Mouse (Mus musculus): Measurements from ENCODE around the gene Slc25a13.

Gene Slc25a13

GRCm38 (mm10) chr6:6216507-6217285 is at the start of gene Slc25a13:
Slc25a13 (minus strand) TSS chr6:6217173.
- DNase-seq, result peak; percentile 89 to 90

- DNase-seq, result no peak
Measured at GRCm38 (mm10) chr6:6265761-6266160, 48.8 kb upstream of the Slc25a13 start.

DNA sequence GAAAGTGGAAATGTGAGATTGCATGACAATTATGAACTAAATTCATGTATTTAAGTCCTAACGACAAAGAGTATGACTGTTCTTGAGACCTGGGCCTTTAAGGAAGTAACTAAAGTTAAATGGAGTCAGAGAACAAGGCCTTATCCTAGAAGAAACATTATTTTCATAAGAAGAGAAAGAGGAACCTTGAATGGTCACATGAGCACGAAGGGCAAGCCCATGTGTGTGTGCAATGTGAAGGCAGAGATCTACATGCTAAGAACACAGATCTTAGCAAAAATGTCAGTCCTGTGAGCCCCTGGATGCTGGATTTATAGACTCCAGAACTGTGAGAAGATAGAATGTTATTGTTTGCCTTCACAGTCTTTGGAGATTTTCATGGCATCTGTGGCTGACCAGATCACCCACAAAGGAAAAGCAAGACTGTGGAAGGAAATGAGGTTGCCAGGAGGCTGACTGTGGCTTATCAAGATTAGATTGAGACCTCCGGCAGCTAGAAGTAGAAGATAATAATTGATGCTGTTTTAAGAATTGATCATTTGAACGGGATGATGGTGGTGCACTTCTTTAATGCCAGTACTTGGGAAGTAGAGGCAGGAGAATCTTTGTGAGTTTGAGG is 46.4 kb upstream of the Slc25a13 start:
- DNase-seq, result no peak

DNA sequence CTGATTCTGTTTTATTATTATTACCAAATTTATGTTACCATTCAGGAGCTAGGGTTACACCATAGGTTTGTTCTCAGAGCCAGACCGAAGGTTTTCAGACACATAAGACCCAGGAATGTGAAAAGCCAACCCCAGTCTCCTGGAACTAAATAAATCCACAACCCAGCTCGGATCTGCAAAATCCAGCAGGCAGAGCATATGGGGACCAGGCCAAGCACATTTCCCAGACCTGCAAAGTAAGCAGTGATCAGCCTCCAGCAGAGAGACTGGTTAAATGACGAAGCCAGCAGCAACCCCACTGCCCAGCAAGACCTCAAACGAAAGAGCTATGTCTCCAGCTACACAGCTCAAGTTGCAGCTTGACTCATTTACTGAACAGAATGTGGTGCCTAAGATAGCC is 43.9 kb upstream of the Slc25a13 start:
- no peak for DNase-seq

DNA sequence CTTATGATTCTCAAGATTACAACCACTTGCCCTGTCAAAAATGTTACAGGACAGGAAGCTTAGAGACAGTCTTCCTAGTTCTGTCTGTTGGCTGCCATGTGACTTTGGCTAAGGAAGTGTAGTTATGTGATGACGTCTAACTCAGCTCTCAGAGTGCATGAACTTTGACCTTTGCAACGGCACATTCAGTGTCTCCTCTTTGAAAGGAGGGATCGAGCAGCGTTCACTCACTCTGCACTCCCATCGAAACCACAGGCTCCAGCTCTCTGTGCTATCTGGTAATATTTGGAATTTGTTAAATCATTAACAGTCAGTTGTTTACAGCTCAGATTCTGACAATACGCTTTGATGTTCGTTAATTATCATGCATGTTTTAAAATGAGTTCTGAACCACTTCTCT is 31.5 kb upstream of the Slc25a13 start:
- peak; percentile 33 to 36 for DNase-seq

DNA sequence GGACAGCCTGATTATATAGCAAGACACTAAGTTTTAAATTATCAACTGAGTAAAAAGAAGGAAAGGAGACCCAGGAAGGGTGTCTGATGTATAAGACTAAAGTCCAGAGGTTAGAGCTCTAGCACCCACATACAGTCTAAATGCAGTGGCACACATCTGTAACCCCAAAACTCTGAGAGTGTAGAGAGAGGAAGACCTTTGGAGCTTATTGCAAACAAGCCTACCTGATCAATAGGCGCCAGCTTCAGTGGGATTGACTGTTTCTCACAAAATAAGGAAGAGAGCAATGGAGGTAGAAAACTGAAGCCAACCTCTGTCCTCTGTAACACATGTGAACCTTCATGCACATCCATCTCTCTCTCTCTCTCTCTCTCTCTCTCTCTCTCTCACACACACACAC is 26.9 kb upstream of the Slc25a13 start:
- DNase-seq, result no peak

DNA sequence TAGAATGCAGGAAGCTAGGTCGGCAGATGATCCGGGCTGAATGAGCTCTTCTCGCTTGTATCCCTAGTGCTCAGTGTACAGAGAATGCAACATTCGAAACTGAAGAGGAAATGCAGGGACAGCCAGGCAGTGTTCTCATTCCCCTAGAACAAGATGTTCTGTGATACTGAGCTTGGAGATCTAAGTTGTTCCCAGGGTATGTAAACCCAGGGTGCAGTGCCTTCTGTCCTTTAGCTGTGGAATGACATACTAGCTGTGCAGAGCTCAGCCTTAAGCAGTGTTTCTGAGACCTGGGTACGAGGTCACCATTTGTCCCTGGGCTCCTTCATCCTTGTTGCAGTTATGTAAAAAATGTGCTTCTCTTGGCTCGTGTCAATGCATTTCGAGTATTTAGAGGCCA is 25.1 kb upstream of the Slc25a13 start:
- DNase-seq, result no peak

- DNase-seq, result no peak
Measured at GRCm38 (mm10) chr6:6236788-6237298, 19.9 kb upstream of the Slc25a13 start.

- no peak for DNase-seq
Measured at GRCm38 (mm10) chr6:6230262-6230661, 13.3 kb upstream of the Slc25a13 start.

DNA sequence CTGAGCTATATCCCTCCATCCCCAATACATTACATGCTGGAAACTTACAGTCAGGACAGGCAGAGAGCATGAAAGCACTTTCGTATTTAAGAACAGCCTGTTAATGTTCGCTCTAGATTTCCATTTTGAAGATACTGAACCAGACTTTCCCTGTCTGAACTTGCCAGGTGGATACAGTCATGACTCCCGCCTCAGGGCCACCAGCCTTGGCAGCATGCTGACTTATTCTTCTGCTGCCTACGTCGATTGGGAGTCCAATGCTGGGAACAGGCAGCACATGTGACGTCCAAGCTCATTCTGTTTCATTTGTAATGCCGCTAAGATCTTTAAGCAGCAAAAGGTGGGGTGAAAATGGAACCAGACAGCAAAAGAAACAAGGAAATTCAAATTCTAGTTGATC is 5.7 kb upstream of the Slc25a13 start:
- DNase-seq, result peak; percentile 21 to 39

- DNase-seq, result no peak
Measured at GRCm38 (mm10) chr6:6220574-6220973, 3.6 kb upstream of the Slc25a13 start.

- peak; percentile 87 to 89 for DNase-seq
Measured at GRCm38 (mm10) chr6:6219661-6220370, 2.8 kb upstream of the Slc25a13 start.

DNA sequence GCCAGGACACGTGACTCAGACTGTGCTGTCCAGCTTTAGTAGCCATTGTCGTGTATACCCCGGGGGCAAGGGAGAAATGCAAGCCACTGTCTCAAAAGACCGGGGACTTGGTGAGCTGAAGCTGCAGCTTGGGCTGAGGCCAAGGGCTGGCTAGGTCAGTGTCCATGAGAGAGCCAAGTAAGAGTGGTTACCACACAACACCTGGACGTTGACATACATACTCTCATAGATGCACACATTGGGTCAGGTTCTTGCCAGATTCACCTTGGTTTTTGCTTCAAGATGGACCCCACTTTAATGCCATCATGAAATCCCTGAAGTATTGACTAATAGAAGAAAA is 283 bp upstream of the Slc25a13 start:
- no peak for DNase-seq

- DNase-seq, result no peak
Measured at GRCm38 (mm10) chr6:6216120-6216506, 860 bp downstream of the Slc25a13 start.

DNA sequence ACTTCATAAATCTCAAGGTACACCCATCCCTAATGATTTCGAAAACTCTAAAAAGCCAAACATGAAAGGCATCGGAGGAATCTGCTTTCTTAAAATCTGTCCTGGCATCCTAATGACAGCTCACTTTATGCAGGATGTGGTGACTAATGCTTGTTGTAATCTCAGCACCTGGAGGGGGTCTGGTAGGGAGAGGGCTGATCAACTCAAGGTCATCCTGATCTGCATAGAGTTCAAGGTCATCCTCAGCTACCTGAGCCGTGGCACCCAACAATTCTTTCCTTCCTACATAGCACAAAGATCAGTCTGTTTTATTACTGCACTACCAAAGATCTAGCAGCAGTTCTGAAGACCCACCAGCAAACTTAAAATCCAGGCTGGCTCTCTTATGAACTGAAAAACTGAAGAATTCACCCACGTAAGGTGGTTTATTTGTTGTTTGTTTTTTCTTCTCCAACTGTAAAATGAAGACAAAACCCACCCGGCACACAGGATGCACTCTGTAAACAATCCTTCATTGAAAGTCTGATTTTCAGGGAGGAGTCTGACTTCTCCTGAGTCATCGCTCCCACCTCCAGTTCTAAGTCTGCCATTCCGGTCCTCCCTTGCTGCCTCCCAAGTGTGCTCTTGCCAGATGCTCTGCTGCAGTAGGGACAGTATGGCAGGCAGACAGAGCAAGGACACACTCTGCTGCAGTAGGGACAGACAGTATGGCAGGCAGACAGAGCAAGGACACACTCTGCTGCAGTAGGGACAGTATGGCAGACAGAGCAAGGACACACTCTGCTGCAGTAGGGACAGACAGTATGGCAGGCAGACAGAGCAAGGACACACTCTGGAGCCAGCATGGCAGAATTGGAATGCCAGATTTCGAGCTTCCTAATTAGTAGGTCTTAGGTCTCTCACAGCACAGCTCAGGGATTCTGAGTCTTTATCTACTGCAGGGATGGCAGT is 4.3 kb downstream of the Slc25a13 start:
- no peak for DNase-seq

DNA sequence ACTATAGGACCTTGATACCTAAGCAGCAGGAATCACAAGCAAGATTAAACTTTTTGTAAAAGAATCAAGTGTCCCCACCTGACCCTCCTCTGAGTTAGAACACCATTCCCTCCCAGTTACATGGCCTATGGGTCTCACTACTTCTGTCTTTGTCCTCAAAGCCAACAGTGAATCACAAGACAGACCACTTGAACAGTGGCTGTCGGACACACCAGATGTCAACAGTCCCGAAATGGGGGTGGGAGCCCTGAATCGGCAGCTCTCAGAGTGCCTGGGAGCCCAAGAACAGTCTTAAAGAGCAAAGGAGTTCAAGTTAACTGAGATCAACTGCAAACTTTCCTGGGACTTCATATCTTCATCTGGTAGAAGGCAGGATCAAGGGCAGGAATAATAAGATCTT is 5.0 kb downstream of the Slc25a13 start:
- DNase-seq, result no peak

DNA sequence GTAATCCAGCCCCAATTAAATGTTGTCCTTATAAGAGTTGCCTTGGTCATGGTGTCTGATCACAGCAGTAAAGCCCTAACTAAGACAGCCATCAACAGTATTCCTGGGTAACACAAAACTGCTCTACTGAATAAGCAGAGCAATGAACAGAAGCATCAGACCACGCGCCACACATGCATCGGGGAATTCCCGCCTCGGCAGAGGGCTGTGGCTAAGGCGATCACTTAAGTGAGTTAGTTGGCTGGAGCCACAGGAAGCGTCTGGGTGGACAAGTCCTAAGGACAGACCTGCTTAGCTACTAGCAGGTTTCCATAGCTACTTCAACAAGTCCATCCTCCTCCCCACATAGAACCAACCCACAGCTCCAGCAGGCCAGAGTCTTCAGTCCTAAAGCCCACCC is 6.3 kb downstream of the Slc25a13 start:
- DNase-seq, result no peak

DNA sequence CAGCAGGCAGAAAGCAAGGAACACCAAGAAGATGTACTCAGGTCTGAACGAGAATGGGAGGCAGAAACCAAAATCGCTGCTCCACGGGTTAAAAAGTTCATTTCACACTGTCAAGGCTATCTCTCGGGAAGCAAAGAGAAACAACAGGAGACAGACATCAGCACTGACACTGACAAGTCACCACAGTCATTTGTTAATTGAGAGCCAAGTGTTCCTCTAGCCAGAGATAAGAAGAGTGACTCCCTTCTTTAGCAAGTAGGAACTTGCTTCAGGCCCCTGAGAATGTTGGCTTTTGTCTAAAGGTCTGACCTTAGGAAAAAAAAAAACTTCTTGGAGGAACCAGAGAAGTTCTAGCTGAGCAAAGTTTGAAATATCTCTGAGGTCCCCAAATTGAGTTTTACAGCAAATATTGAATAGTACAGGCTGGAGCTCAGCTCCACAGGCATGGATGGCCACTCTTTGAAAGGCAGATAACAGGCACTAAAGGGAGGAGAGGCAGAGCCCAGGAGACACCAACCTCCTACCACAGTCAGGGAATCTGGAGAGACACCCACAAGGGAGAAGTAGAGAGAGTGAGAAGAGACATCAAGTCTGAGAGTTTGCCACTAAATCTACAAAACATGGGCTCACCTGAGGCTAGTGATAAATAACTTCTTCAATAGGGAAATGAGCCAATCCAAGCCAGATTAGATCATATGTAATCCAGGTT is 8.5 kb downstream of the Slc25a13 start:
- DNase-seq, result no peak

GRCm38 (mm10) chr6:6207836-6208235 is 9.1 kb downstream of the Slc25a13 start:
- DNase-seq, result peak in 1 of 2 experiments; percentile 32

GRCm38 (mm10) chr6:6207395-6207794 is 9.6 kb downstream of the Slc25a13 start:
- no peak for DNase-seq

DNA sequence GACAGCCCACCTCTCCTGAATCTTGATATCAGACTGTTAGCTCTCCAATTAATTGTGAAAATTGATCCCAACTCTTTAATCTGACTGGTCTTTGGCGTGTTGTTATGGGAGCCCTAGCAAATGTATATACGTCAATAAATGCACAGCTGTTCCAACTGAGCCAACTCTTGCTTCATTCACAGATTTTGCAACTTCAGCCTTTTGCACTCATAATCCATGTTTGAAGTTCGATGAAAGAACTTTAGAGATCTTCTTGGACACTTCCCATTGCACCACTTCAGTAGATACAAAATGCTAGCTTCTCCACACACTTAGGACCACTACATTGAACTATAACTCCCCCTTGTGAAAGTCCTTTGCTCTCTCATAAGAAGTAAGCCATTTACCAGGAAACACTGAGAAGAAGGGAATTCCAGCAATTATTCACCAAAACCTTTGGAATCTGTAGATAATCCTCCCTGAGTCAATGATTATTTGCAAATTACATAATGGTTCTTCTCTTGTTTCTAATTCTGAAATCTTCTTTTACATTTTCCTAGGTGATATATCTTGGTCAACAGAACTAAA is 11.3 kb downstream of the Slc25a13 start:
- DNase-seq, result peak in 1 of 2 experiments; percentile 57

DNA sequence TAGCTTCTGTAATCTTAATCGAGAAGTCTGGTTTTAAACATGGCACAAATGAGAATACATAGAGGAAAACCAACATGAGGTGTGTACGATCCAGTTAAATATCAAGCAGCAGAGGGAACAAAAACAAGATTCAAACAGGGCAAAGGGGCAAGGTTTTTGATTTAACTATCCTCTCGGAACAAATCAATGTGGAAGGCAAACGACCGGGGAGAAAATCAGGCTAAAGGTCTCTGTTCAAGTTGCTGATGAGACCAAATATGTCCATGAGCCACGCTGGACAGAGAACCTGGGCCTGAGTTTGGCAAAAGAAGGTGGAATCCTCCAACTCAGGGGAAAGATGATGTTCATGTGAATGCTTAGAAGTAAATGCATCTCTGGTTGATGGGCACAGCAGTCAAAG is 14.5 kb downstream of the Slc25a13 start:
- DNase-seq, result peak; percentile 29 to 69
